Mouse (Mus musculus) kidney, embryonic 16.5 days (tissue): ENCODE data around the gene Rnd1. TPM values are rescaled to one million over a fixed set of nuclear protein-coding genes. Genes with fewer than 3 reads are reported as not detected.
A peak's percentile ranks its signal among the peaks of the same experiment; 100 is the strongest.

Experiments used
- ATAC-seq: fragments of 200-750 bp; cut with Nextera tagmentation; 2 replicates; pipeline ENCODE4 v1.8.0; 2017; ENCODE audit warnings: moderate TSS enrichment; ENCODE audit not compliant: low FRiP score, low TSS enrichment
- H3K27ac ChIP-seq: fragments of 300-500 bp; sonication (generic); 2 replicates; pipeline ENCODE4 v1.5.1; 2014; ENCODE audit warnings: low read length
- H3K27me3 ChIP-seq: fragments of 300-500 bp; sonication (generic); 2 replicates; pipeline ENCODE4 v1.6.1; 2014; ENCODE audit warnings: low read length, control low read depth, mixed read lengths; ENCODE audit not compliant: insufficient read depth
- H3K36me3 ChIP-seq: fragments of 300-500 bp; sonication (generic); 2 replicates; pipeline ENCODE4 v1.6.1; 2014; ENCODE audit warnings: low read length, control low read depth, mixed read lengths; ENCODE audit not compliant: insufficient read depth
- H3K4me1 ChIP-seq: fragments of 300-500 bp; sonication (generic); 2 replicates; pipeline ENCODE4 v1.6.1; 2014; ENCODE audit warnings: low read length, control low read depth, mixed read lengths; ENCODE audit not compliant: insufficient read depth
- H3K4me2 ChIP-seq: fragments of 300-500 bp; sonication (generic); replicated peaks from 2 replicates; pipeline ENCODE4 v1.6.1; 2014; ENCODE audit warnings: low read depth, low read length
- H3K4me3 ChIP-seq: fragments of 300-500 bp; sonication (generic); 2 replicates; pipeline ENCODE4 v1.5.1; 2014; ENCODE audit warnings: mild to moderate bottlenecking, low read length
- H3K9ac ChIP-seq: fragments of 300-500 bp; sonication (generic); replicated peaks from 2 replicates; pipeline ENCODE4 v1.6.1; 2014; ENCODE audit warnings: low read length
- H3K9me3 ChIP-seq: fragments of 300-500 bp; sonication (generic); 2 replicates; pipeline ENCODE4 v1.6.1; 2016; ENCODE audit warnings: low read length, control low read depth
- WGBS: fragments of 180-500 bp; shearing (Covaris S2); extraction: QIAGEN DNeasy Blood & Tissue Kit; methylation state at CpG from one replicate; pipeline ENCODE4 v1.1.7; 2014; 5-methylcytosine and 5-hydroxymethylcytosine counted together
- polyA plus RNA-seq: library from polyadenylated mRNA; unstranded; fragments of >200 nt; fragmentation: Nextera tagmentation; extraction: Ambion mirVana; gene quantifications from 2 replicates; pipeline ENCODE4 v1.2.1, GENCODE M21; 2015

Rnd1 gene
- polyA plus RNA-seq, result 0.45 and 0.75 TPM in 2 replicates

DNA sequence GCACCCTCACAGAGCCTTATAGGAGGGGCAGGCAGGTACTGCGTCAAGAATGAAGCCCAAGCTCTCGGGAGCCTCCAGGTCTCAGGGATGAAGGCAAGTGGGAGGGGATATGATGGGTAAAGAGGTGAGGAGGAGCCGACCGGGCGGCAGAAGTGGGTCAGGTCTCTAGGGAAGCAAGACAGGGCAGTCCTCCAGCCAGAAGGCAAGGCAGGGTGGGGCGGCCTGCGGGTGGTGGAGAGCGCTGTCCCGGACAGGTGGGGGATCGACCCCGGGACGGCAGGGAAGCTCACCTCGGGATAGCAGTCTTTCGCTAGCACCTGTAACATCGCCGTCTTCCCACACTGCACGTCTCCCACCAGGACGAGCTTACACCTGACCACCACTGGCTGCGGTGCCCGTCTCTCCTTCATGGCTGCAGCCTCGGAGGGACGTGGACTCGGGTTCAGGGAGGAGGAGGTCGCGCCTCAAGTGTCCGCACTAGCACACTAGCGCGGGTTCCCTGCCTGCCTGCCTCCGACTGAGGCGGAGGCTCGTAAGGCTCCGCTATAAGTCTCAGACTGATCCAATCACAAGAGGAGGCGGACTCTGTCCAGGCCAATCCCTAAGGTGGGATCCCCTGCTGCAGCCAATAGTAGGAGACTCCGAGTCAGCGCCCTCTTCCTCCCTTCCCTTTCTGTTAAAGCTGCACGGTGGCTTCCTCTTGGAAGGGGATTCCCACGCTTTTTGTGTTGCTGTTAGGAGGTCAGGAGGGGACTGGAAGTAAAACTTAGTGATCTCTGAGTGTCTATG is at the start of gene Rnd1:
Gene Rnd1, minus strand, starts transcription at position 522 of the 789 bp plus-strand sequence.
- H3K27me3 ChIP-seq, result peaks cover 39% of the 10 kb centered on the region
- H3K27ac ChIP-seq, result no peak within 1 kb of the TSS

DNA sequence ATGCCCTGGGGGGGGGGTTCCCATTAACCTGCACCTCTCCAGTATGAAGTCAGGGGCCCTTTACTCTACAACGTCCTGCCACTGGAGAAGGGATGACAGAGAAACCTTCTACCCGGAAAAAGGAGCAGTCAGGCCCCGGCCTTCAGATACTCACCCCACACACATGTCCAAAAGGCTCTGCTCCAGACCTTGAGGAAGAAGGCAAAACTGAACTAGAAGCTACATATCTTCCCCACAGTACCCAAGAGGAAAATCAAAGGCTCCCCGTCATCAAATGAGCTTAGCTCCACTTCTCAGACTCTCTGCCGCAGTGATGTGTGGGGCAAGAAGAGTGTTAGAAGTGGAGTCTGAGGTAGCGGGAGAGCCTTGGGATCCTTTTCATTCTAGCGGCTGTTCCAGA is 49.5 kb upstream of the Rnd1 start:
- H3K27me3 ChIP-seq, result no peaks in the 10 kb centered on the region
- H3K4me2 ChIP-seq, result peak overlapping the region; percentile 84
- peaks cover 38% of the 10 kb centered on the region for H3K4me1 ChIP-seq
- peak overlapping the region; percentile 68 for H3K9ac ChIP-seq
- no peaks in the 10 kb centered on the region for H3K9me3 ChIP-seq
- no peak for ATAC-seq
- 35% methylated on average over 7 of the region's 7 CpGs for WGBS
- no peak overlapping the region for H3K27ac ChIP-seq
- H3K4me3 ChIP-seq, result peak overlapping the region; percentile 59
- H3K36me3 ChIP-seq, result no peaks in the 10 kb centered on the region

More for the DNA sequence above, at the start of gene Rnd1:
- peak within 1 kb of the TSS; percentile 47 for H3K4me3 ChIP-seq
- peak within 1 kb of the TSS; percentile 54; the same call in 1 of the 2 replicates for H3K9ac ChIP-seq
- no peaks in the 10 kb centered on the region for H3K36me3 ChIP-seq
- ATAC-seq, result peak; percentile 96
- WGBS, result under 1% methylated on average over 37 of the region's 37 CpGs
- peaks cover 30% of the 10 kb centered on the region for H3K4me1 ChIP-seq
- H3K9me3 ChIP-seq, result no peaks in the 10 kb centered on the region
- H3K4me2 ChIP-seq, result peak within 1 kb of the TSS; percentile 82

DNA sequence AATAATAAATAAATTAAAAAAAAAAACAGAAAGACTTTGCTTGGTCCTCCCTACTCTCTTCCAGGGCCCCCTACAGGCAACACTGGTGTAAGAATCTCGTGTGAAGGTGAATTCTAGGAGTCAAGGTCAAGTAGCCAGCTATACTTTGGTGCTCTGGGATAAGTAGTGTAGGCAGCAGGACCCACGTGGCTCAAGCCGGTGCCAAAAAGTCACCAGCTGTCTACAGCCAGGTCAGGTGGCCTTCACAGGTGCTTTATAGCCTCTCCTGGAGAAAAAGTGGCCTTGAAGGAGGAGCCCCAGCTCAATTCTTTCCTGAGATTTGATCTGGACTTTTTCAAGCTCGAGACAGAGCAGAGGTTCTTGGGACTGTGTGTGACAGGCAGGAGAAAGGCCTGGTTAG is 48.8 kb upstream of the Rnd1 start:
- no peaks in the 10 kb centered on the region for H3K36me3 ChIP-seq
- WGBS, result 71% methylated on average over 4 of the region's 4 CpGs
- H3K4me2 ChIP-seq, result no peak overlapping the region
- no peaks in the 10 kb centered on the region for H3K27me3 ChIP-seq
- ATAC-seq, result no peak
- H3K9ac ChIP-seq, result no peak overlapping the region
- H3K4me1 ChIP-seq, result peaks cover 38% of the 10 kb centered on the region
- no peak overlapping the region for H3K27ac ChIP-seq
- no peak overlapping the region for H3K4me3 ChIP-seq
- H3K9me3 ChIP-seq, result no peaks in the 10 kb centered on the region

DNA sequence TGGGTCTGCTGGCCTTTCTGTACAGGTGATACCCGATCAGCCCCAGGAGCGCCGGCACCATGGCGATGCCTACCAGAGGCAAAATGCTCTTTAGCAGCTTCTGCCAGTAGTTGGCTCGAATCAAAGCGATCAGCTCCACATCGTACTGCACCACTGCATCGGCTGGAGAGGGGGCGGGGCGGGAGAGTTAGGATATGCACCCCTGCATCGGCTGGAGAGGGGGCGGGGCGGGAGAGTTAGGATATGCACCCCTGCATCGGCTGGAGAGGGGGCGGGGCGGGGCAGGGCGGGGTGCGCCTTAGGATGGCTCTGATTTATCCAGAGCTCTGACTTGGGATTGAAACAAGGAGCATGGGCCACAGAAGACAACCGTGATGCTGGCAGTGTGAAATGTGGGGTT is 47.2 kb upstream of the Rnd1 start:
- WGBS, result 24% methylated on average over 19 of the region's 19 CpGs
- Histone ChIP-seq H3K4me3 (peak overlapping the region; percentile 4), H3K27me3 (no peaks in the 10 kb centered on the region), H3K4me2 (peak overlapping the region; percentile 36), H3K27ac (no peak overlapping the region), H3K36me3 (no peaks in the 10 kb centered on the region), H3K9me3 (no peaks in the 10 kb centered on the region), H3K9ac (0 out of 2 replicates have a peak overlapping the region, but pooled peaks have one; percentile 20), H3K4me1 (peaks cover 36% of the 10 kb centered on the region)
- ATAC-seq, result no peak

DNA sequence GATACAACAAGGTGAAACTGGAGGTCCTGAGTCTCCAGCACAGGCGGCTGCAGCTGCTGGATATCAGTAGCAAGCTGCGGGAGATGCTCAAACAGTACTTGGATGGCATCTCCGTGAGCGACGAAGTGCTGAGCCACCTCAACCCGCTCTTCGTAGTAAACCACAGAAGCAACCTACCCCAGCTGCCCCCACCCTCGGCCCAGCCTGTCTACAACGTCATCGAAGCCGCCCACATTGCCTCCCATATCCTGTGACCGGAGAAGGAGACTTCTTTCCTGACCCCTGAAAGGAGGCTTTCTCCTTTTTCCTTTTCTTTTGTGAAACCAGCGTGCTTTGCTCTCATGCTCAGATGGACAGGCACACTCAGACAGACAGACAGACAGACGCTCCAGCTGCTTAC is 45.6 kb upstream of the Rnd1 start:
- H3K4me3 ChIP-seq, result peak overlapping the region; percentile 3; the same call in 1 of the 2 replicates
- H3K36me3 ChIP-seq, result no peaks in the 10 kb centered on the region
- peaks cover 34% of the 10 kb centered on the region for H3K4me1 ChIP-seq
- peak overlapping the region; percentile 2; the same call in 1 of the 2 replicates for H3K9ac ChIP-seq
- no peaks in the 10 kb centered on the region for H3K27me3 ChIP-seq
- ATAC-seq, result 0 out of 2 replicates have a peak, but pooled peaks have one; percentile 32
- peak overlapping the region; percentile 37 for H3K4me2 ChIP-seq
- 34% methylated on average over 14 of the region's 14 CpGs for WGBS
- no peaks in the 10 kb centered on the region for H3K9me3 ChIP-seq
- H3K27ac ChIP-seq, result peak overlapping the region; percentile 37; the same call in 1 of the 2 replicates

DNA sequence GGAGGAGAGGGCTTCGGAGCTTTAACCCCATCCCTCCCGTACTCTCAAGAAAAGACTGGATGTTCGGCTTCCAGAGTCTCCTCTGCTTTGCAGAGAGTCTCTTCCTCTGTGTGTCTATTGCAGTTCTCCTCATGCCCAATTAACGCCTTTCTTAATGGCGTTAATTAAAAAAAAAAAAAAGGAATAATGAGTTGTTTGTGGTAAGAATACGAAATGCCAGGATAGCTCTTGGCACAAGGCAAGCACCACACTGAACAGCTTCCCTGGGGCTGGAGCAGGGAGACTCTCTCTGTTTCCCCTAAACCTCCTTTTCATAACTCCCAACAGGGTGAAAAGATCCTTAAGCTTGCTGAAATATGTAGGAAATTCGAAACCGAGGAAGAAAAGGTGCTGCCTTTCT is 44.9 kb upstream of the Rnd1 start:
- H3K4me1 ChIP-seq, result peaks cover 31% of the 10 kb centered on the region
- 71% methylated on average over 8 of the region's 8 CpGs for whole genome bisulfite sequencing
- no peak for ATAC-seq

DNA sequence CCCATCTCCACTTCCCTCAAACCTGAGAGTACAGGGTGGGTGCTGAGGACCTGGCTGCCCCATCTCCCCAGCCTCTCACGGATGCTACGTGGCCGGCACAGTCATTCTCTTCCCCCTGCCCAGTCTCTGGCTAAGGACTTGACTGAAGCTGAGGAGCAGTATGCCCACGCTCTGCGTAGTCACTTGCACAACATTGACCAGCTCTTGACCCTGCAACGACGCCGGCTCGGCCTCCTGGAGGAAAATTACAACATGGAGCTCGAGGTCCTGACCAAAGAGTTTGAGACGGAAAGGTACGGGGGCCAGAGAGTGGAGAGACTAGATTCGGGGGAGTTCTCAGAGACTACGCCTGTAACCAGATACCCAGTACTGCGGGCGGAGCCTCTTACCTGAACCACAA is 40.0 kb upstream of the Rnd1 start:
- Histone ChIP-seq H3K4me2 (no peak overlapping the region), H3K4me3 (no peak overlapping the region), H3K4me1 (no peaks in the 10 kb centered on the region), H3K9ac (no peak overlapping the region), H3K27me3 (no peaks in the 10 kb centered on the region), H3K9me3 (no peaks in the 10 kb centered on the region), H3K36me3 (no peaks in the 10 kb centered on the region), H3K27ac (no peak overlapping the region)
- ATAC-seq, result no peak
- 54% methylated on average over 16 of the region's 16 CpGs for WGBS

More for the DNA sequence above, 44.9 kb upstream of the Rnd1 start:
- H3K4me3 ChIP-seq, result no peak overlapping the region
- no peak overlapping the region for H3K4me2 ChIP-seq
- no peak overlapping the region for H3K27ac ChIP-seq
- H3K9me3 ChIP-seq, result no peaks in the 10 kb centered on the region
- no peaks in the 10 kb centered on the region for H3K27me3 ChIP-seq
- no peaks in the 10 kb centered on the region for H3K36me3 ChIP-seq
- no peak overlapping the region for H3K9ac ChIP-seq

DNA sequence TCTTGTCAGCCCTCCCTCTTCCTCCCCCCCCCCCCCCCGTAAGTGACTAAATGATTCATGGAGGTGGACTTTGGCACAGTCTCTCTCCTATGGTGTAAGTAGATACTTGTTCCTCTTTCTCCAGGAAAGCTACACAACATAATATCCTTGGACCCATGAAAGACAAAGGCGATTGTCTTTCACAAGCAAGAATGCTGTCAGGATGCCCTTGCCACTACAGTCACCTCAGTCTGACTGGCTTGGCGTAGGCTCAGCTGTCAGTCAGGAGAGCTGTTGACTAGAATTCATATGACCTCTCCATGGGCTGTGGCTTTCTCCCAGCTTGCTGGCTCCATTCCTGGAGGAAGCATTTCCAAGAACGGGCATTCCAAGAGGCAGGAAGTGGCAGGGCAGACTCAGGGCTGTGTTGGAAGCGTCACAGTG is 37.0 kb upstream of the Rnd1 start:
- H3K4me3 ChIP-seq, result no peak overlapping the region
- H3K36me3 ChIP-seq, result no peaks in the 10 kb centered on the region
- H3K27ac ChIP-seq, result no peak overlapping the region
- no peaks in the 10 kb centered on the region for H3K9me3 ChIP-seq
- H3K9ac ChIP-seq, result no peak overlapping the region
- H3K4me2 ChIP-seq, result no peak overlapping the region
- 54% methylated on average over 5 of the region's 5 CpGs for WGBS
- H3K4me1 ChIP-seq, result no peaks in the 10 kb centered on the region
- H3K27me3 ChIP-seq, result no peaks in the 10 kb centered on the region
- ATAC-seq, result no peak

DNA sequence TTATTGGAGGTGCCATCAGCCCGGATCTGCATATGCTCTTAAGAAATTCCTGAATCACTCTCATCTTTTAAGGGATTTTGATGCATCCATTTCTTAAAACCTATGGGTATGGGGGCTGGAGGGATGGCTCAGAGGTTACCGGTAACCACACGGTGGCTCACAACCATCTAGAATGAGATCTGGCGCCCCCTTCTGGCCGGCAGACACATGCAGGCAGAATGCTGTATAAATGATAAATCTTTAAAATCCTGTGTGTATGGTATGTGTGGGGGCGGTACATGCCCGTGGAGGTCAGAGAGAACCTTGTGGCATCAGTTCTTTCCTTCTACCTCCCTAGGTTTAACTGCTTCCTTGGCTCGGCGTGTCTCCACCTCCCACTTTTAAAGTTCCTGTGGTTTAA is 33.2 kb upstream of the Rnd1 start:
- Histone ChIP-seq H3K27me3 (no peaks in the 10 kb centered on the region; the same call in 1 of the 2 replicates), H3K4me3 (no peak overlapping the region), H3K9ac (no peak overlapping the region), H3K4me2 (no peak overlapping the region), H3K27ac (no peak overlapping the region), H3K9me3 (no peaks in the 10 kb centered on the region), H3K36me3 (no peaks in the 10 kb centered on the region), H3K4me1 (peaks cover 5% of the 10 kb centered on the region; the same call in 1 of the 2 replicates)
- no peak for ATAC-seq
- WGBS, result 8% methylated on average over 9 of the region's 9 CpGs

DNA sequence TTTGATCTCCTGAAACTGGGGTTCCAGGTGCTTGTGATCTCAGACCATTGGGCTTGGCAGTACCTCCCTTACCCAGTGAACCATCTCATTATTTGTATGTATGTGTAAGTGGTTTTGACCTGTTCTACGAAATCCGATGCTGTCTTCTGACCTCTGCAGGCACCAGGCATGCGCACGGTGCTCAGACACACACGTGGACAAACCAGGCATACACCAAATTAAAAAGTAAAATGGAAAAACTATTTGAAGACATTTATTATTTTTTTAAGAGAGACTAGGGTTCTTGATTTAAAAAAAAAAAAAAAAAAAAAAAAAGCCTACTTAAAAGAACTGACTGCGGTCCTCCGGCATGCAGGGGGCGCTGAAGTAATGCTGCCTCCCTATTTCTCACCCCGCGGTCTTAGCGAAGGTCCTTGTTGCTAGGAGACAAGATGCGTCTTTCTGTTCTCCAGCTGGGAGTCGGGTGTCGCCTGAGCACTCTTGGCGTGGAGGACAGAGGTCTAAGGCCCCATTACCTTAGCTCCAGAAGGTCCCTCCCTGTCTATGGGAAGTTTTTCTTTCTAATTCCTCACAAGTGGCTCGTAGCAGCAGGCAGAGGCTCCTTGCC is 30.6 kb upstream of the Rnd1 start, which contains the start of gene Ccdc65:
Gene Ccdc65, plus strand, starts transcription at position 442 of the 607 bp plus-strand sequence.
- peaks cover 11% of the 10 kb centered on the region for H3K27me3 ChIP-seq
- no peaks in the 10 kb centered on the region for H3K9me3 ChIP-seq
- ATAC-seq, result peak; percentile 85
- peak within 1 kb of the TSS; percentile 48 for H3K4me3 ChIP-seq
- H3K36me3 ChIP-seq, result no peaks in the 10 kb centered on the region
- peak within 1 kb of the TSS; percentile 61 for H3K9ac ChIP-seq
- peak within 1 kb of the TSS; percentile 68 for H3K4me2 ChIP-seq
- peaks cover 5% of the 10 kb centered on the region; the same call in 1 of the 2 replicates for H3K4me1 ChIP-seq
- no peak within 1 kb of the TSS for H3K27ac ChIP-seq
- WGBS, result 15% methylated on average over 16 of the region's 16 CpGs
